In the genomic region with DNA sequence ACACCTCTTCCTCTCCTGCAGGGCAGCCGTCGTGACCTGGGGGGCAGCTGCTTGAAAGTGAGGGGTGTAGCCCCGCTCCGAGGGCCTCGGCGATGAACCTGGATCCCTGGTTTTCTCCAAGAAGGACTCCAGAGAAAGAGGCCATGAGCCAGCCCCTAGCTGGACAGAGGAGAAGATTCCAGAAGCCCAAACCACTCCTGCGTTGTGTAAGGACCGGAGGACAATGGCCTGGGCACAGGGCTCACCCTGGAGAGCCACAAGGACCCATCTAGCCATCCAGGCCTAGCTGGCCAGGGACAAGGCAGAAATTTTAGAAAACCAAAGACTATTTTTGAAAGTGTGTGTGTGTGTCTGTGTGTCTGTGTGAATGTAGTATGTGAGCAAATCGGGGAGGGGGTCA, we compare ENCODE assay signal across 24 mouse cellular contexts.
"Had no signal": no experiment of that assay in that cellular context is flagged by ENCODE, and none has a peak within 500 bp of the region (broad histone marks: within the 10 kb centered on the region; RNA-seq: fewer than 3 reads in every experiment).

No protein-coding gene starts in this region.

- H3K9me3 ChIP-seq: heart, embryonic 12.5 days; hindbrain, embryonic 13.5 days; hindbrain, embryonic 15.5 days; kidney, embryonic 15.5 days; limb, embryonic 10.5 days; limb, embryonic 12.5 days; liver, embryonic 13.5 days; liver, embryonic 15.5 days had no signal

- H3K4me3 ChIP-seq: heart, embryonic 12.5 days; hindbrain, embryonic 13.5 days; hindbrain, embryonic 15.5 days; kidney, embryonic 15.5 days; layer of hippocampus, adult 2 months; left cerebral cortex, adult 2 months; limb, embryonic 10.5 days; limb, embryonic 12.5 days; liver, embryonic 13.5 days; liver, embryonic 15.5 days had no signal

- H3K4me2 ChIP-seq: heart, embryonic 12.5 days; hindbrain, embryonic 13.5 days; hindbrain, embryonic 15.5 days; kidney, embryonic 15.5 days; limb, embryonic 12.5 days; liver, embryonic 11.5 days; liver, embryonic 13.5 days; liver, embryonic 15.5 days had no signal

- ATAC-seq: hindbrain, postnatal 0 days; intestine, embryonic 16.5 days; liver, postnatal 0 days had no signal

- H3K36me3 ChIP-seq: heart, embryonic 12.5 days; hindbrain, embryonic 13.5 days; hindbrain, embryonic 15.5 days; kidney, embryonic 15.5 days; limb, embryonic 12.5 days; liver, embryonic 13.5 days; liver, embryonic 15.5 days had no signal

- DNase-seq: gastrocnemius, postnatal 10 days; gastrocnemius, postnatal 36 days; heart, postnatal 10 days; heart, postnatal 36 days; kidney, adult 11 months; kidney, adult 2 months; kidney, adult 9 months; kidney, postnatal 4 days; liver; liver, embryonic 13.5 days; liver, postnatal 0 days had no signal

- H3K9ac ChIP-seq: heart, embryonic 12.5 days; hindbrain, embryonic 13.5 days; hindbrain, embryonic 15.5 days; kidney, embryonic 15.5 days; limb, embryonic 12.5 days; liver, embryonic 13.5 days; liver, embryonic 15.5 days; liver, postnatal 0 days had no signal

- H3K27ac ChIP-seq: hindbrain, embryonic 13.5 days; hindbrain, embryonic 15.5 days; hindbrain, postnatal 0 days; kidney, embryonic 15.5 days; kidney, postnatal 0 days; layer of hippocampus, adult 2 months; left cerebral cortex, adult 2 months; limb, embryonic 10.5 days; limb, embryonic 12.5 days; liver, embryonic 13.5 days; liver, embryonic 15.5 days had no signal
